Mouse (Mus musculus): ENCODE data around the gene Gucd1.

- TF ChIP-seq EP300 (IDR thresholded peaks at IDR 0.05; ENCODE audit: low read depth) (no peak), CTCF (IDR thresholded peaks at IDR 0.05; ENCODE audit: low read depth) (no peak)
Measured at GRCm38 (mm10) chr10:75530322-75530721, 12.6 kb upstream of the Gucd1 start.

Data from heart, postnatal 0 days (tissue).